Mouse (Mus musculus): ENCODE results near the gene 1810010D01Rik.
A peak's percentile ranks its signal among the peaks of the same experiment; 100 is the strongest.

The 1810010D01Rik gene

GRCm38 (mm10) chr7:145208006-145208405 lies at the start of gene 1810010D01Rik:
Gene 1810010D01Rik, minus strand, starts transcription at chr7:145208119.
- DNase-seq = no peak

DNA sequence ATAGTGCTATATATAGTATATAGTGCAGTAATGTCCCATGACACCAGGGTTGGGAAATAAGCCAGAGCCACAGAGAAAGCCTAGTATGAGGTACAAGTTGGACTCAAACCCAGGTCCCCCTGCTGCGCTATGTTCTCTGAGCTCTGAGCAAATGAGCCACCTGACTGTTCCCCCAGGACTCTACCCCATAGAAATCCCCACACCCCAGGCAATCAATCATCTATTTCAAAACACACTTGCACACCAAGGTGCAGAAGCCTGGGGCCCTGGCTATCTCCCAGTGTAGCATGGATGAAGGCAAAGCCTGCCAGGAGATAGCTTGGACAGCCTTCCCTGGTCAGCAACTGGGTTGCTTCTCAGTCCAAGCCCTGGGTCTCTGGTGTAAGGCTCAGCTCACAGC lies 48.2 kb upstream of the 1810010D01Rik start:
- DNase-seq = no peak

DNA sequence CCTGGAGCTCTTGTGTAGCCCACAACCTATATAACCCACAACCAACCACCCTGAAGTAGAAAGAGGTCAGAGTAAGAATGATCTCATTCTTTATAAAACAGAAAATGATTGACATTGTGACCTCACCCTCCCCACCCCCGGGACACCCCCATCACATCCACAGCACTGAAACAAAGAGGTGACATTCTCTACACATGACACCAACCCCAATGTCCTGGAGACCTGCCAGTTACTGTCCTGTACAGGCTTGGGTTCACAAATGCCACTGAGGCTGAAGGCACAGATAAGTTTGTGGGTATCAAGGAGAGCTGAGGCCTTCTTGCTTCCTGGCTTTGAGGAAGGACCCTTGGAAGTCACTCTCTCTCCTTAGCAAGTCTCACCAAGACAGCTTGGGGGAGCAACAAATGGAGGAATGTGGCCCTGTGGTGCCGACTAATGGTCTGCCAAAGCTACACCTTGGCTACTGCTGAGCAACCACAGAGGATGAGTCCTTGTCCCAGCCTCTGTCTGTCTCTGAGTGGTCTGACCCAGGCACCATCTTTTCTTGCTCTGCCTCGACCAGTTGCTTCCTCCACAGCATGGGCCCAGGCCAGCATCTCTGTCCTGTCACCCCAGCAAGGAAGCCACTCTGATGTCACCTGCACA lies 46.2 kb upstream of the 1810010D01Rik start:
- no peak for DNase-seq

DNA sequence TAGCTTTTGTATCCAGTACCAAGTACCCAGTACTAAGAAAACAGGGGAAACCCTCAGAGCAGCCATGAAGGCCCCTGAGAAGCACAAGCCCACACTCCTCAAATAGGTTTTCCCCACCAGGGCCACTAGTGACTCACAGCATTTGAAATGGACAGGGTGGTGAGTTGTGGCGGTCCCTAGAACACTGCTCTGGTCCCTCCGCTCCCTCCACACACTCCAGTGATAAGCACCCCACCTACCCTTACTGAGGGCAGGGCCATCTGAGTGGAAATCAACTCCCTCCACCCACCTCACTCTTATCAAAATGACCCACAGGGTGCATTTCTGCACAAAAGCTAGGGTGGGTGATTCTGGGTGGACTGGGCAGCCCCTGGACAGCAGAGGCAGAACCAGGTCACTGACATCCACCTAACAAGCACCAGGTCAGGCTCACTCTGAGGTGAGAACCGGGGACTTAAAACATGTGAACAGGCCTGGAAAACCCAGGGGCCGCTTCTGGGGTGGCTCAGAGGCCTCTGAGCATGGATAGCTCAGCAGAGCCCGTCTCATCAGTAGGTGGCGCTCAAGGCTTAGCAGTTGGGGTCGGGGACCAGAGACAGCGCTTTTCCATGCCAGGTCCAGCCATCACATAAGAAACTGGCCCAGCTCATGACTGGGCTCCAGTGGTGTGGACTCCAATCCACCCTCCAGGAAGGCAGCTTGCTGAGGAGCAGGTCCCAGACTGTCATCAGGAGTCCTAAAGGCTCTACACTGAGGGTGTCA lies 45.0 kb upstream of the 1810010D01Rik start:
- peak; percentile 93 to 95 for DNase-seq

GRCm38 (mm10) chr7:145250225-145250624 lies 42.3 kb upstream of the 1810010D01Rik start:
- DNase-seq = peak; percentile 70 to 76

DNA sequence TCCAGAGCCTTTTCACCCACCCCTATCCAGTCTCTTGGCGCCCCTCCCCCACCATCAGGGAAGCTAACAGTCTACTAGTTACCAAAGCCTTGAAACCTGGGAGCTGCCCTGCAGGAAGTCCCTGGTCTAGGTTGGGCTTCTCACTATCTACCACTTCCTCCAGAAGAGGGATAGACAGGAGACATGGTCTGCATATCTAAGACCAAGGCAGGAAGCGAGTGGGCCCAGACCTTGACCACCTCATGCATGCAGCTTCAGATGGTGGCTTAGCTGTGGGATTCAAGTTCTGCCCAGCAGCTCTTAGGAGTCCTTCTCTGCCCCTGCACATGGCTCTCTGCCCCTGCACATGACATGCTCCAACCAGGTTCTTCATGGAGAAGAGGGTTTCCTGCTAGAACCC lies 41.0 kb upstream of the 1810010D01Rik start:
- no peak for DNase-seq

- peak; percentile 91 to 94 for DNase-seq
These were observed 35.2 kb upstream of the 1810010D01Rik start for GRCm38 (mm10) chr7:145242851-145243712.

GRCm38 (mm10) chr7:145242028-145242427 lies 34.1 kb upstream of the 1810010D01Rik start:
- DNase-seq = no peak

GRCm38 (mm10) chr7:145240929-145241328 lies 33.0 kb upstream of the 1810010D01Rik start:
- peak; percentile 63 to 68 for DNase-seq

- peak; percentile 75 to 78 for DNase-seq
These were observed 32.0 kb upstream of the 1810010D01Rik start for GRCm38 (mm10) chr7:145239736-145240505.

DNA sequence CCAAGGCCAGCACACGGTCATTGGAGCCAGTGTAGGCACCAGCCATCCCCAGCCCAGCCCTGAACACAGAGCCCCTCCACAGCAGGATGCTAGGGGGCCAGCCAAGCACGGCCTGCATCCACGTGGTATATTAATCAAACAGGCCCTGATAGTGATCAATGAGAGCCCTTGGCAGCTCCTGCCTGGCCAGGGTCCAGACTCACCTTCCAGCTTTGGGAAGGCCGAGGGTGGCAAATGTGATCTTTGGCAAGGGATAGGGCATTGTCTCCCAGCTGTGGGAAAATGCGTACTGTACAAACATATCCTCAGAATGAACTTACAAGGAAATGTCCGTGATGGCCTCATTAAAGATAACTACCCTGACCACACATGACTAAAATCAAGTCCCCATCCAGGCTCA lies 31.2 kb upstream of the 1810010D01Rik start:
- peak in 1 of 2 experiments; percentile 43 for DNase-seq

DNA sequence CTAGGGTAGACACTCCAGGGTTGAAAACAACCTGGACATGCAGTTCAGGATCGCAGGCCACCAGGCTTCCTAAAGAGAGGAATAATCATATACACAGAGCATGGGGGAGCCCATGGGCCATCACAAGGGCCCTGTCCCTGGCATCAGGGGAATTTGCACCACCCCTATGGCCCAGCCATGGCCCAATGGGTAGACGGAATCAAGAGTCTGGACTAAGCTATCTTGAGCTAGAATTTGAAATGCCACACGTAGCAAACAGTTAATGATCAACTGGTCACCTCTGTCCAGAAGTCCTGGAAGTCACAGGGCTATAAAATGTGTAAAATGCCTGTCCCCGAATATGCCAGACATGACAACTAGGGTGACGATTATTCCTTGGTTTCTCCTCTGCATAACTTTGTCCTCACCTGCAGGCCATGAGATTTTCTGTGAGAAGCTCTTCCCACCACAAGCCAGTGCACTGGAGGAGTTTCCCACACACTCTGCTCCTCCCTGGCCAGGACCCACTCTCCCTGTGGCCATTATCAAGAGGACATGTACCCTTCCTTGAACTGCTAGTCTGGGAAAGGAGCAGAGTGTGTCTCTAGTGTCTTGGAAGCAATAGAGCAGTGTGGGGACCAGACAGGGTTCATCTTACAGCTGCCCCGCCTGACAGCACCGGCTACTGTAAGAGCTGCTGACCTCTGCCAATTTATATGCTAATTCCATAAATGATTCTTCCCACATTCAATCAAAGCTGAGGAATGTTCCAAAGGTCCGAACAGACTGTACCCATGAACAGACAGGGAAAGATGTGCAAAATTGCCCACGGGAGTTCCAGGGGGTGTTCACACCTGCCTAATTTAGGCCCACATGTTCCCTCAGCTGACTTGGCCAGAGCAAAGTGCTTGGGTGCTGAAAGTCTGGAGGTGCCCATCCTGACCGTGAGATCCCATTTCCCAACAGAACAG lies 27.2 kb upstream of the 1810010D01Rik start:
- DNase-seq = no peak

- DNase-seq = peak in 1 of 2 experiments; percentile 37
These were observed 23.7 kb upstream of the 1810010D01Rik start for GRCm38 (mm10) chr7:145231659-145232058.

- DNase-seq = no peak
These were observed 18.7 kb upstream of the 1810010D01Rik start for GRCm38 (mm10) chr7:145226641-145227040.

DNA sequence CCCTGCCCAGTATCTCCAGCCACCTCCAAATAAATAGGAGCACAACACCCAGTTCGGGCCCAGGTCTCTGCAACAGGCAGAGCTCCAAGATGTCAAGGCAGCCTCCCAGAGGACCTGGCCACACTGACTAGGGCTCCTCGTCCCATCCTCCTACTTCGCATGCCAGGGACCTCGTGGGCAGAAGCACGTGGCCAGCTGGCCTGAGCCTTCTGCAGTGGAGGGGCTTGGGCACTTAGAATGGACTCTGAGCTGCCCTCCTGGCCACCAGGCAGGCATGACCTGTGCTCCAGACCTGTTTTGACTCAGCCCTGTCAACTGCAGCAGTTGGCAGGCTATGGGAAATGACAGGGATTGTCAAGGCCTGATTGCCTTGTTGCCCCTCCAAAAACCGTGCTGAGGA lies 17.7 kb upstream of the 1810010D01Rik start:
- no peak for DNase-seq

DNA sequence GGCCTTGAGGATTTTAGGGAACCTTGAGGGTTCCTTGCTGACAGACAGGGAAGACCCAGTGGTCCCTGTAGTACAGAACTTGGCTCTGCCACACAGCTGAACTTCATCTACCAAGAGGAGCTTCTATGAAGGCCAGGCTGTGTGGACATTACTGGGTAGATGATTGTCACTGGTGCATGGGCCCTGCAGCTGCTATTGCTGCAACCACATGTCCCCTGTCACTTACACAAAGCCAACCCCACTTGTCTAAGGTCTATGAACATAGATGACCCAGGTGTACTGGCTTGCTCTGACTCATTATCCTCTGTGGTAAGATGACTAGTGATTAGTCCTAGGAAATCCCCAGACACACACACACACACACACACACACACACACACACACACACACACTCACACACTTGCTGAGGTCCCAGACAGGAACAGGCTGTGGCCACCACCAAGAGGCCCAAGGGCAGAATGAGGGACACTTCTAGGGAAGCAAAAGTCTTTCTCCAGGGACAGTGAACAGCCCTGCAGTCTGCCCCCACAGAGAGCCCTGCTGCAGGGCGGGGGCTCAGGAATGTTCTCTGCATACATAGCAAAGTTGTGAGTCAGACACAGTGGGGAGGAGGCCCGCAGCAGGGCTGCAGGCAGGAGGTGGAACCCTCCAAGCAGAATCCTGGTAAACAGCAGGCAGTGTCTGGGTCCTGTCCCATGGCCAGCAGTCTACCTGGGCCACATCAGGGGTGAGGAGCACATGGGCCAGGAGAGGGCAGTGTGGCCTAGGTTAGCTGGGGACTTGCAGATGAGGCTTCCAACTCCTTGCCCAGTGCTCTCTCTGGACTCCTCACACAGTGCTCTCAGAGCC lies 14.1 kb upstream of the 1810010D01Rik start:
- DNase-seq = peak; percentile 44 to 56

GRCm38 (mm10) chr7:145221346-145221745 lies 13.4 kb upstream of the 1810010D01Rik start:
- no peak for DNase-seq

- DNase-seq = no peak
These were observed 11.5 kb upstream of the 1810010D01Rik start for GRCm38 (mm10) chr7:145219420-145219831.

DNA sequence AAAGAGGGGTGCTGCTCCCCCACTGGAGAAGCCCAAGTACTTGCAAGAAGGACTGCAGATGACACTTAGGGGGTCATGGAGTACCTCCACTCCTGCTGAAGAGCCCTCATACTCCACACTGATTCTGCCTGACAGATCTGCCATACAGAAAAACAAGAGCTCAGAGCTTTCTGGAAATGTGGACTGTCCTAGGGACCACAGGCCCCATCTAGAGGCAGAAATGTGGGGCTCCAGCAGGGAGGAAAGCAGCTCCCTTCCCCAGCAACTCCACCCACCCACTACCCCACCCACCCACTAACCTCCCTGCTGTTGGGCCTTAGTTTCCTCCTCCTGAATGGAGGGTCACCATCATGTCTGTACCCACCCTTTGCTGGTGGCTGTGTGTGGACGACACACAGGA lies 8.7 kb upstream of the 1810010D01Rik start:
- no peak for DNase-seq

DNA sequence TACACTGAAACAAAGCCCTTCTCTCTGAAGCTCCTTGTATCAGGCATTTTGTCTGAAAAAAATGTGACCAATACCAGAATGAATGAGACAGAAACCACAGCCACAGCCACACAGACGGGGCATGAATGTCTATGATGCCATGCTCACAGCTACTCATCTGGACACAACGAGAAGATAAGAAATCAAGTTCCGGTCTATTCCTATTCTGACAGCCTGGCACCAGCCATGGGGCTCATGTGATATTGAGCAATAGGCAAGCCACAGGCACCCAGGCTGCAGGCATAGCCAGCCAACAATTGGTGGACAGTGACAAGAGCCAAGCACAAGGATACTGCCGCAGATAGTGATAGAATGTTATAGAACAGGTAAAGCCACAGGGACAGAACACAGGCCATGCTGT lies 7.6 kb upstream of the 1810010D01Rik start:
- DNase-seq = no peak
